Mouse (Mus musculus) liver, embryonic 14.5 days (tissue): ENCODE results near the gene Tmem33. TPM values are rescaled to one million over a fixed set of nuclear protein-coding genes. Genes with fewer than 3 reads are reported as not detected.

Experiments
- ATAC-seq: fragments of 200-750 bp; cut with Nextera tagmentation; 2 replicates; pipeline ENCODE4 v1.8.0; 2017; ENCODE audit warnings: moderate number of reproducible peaks, mild to moderate bottlenecking, moderate library complexity; ENCODE audit not compliant: insufficient read depth
- DNase-seq, 3 experiments: peaks; one replicate each; pipeline ENCODE4 v3.0.0-alpha.2; 2012 to 2013; ENCODE audit warnings: low read depth in 3 of 3, low spot score in 3 of 3
- H3K27ac ChIP-seq: fragments of 300-500 bp; sonication (generic); 2 replicates; pipeline ENCODE4 v1.5.1; 2014; ENCODE audit warnings: moderate library complexity, mild to moderate bottlenecking, control low read depth, inconsistent platforms
- H3K27me3 ChIP-seq: fragments of 300-500 bp; sonication (generic); 2 replicates; pipeline ENCODE4 v1.6.1; 2014; ENCODE audit warnings: mild to moderate bottlenecking, low read length, moderate library complexity; ENCODE audit not compliant: control insufficient read depth, insufficient read depth
- H3K36me3 ChIP-seq: fragments of 300-500 bp; sonication (generic); replicated peaks from 2 replicates; pipeline ENCODE4 v1.6.1; 2014; ENCODE audit warnings: low read depth; ENCODE audit not compliant: control insufficient read depth, insufficient read depth
- H3K4me1 ChIP-seq, 2 experiments: fragments of 200-500 bp in 1 of 2; fragments of 300-500 bp in 1 of 2; sonication (generic) in 1 of 2; replicated peaks; 2 replicates each; pipeline ENCODE4 v1.6.1; 2012 to 2014; ENCODE audit warnings: antibody characterized with exemption in 1 of 2, inconsistent platforms in 1 of 2, low read length in 1 of 2; ENCODE audit not compliant: control insufficient read depth in 2 of 2, insufficient read depth in 2 of 2
- H3K4me2 ChIP-seq: fragments of 300-500 bp; sonication (generic); 2 replicates; pipeline ENCODE4 v1.6.1; 2014; ENCODE audit warnings: low read depth, mild to moderate bottlenecking, control low read depth, moderate library complexity
- H3K4me3 ChIP-seq, 2 experiments: fragments of 200-500 bp in 1 of 2; fragments of 300-500 bp in 1 of 2; sonication (generic) in 1 of 2; 2 replicates each; pipeline ENCODE4 v1.5.1; 2012 to 2014; ENCODE audit warnings: low read depth in 2 of 2, low read length in 2 of 2, mild to moderate bottlenecking in 2 of 2, control low read depth in 1 of 2, inconsistent platforms in 1 of 2, moderate library complexity in 1 of 2; ENCODE audit not compliant: insufficient read depth in 1 of 2
- H3K9ac ChIP-seq: fragments of 300-500 bp; sonication (generic); replicated peaks from 2 replicates; pipeline ENCODE4 v1.6.1; 2014; ENCODE audit warnings: mild to moderate bottlenecking, control low read depth, moderate library complexity
- H3K9me3 ChIP-seq: fragments of 300-500 bp; sonication (generic); 2 replicates; pipeline ENCODE4 v1.6.1; 2016; ENCODE audit warnings: low read length, mixed read lengths; ENCODE audit not compliant: control insufficient read depth
- CTCF ChIP-seq: IDR thresholded peaks from 2 replicates; pipeline ENCODE4 v1.5.1; 2016; ENCODE audit warnings: antibody characterized with exemption, low read depth, control low read depth
- EP300 ChIP-seq: IDR thresholded peaks from 2 replicates; pipeline ENCODE4 v1.6.1; 2016; ENCODE audit warnings: antibody characterized with exemption, low read depth
- WGBS: fragments of 180-500 bp; shearing (Covaris S2); extraction: QIAGEN DNeasy Blood & Tissue Kit; methylation state at CpG from one replicate; pipeline ENCODE4 v1.1.7; 2014; ENCODE audit not compliant: insufficient replicate concordance; 5-methylcytosine and 5-hydroxymethylcytosine counted together
- polyA plus RNA-seq, 2 experiments: library from polyadenylated mRNA; depleted of rRNA in 1 of 2; stranded (reverse) in 1 of 2; unstranded in 1 of 2; fragments of >200 nt; fragmentation: Nextera tagmentation in 1 of 2; extraction: Ambion mirVana in 1 of 2; gene quantifications; 2 replicates each; pipeline versions ENCODE4 v1.2.1 to v1.2.3; 2012 to 2014

Tmem33 gene
- polyA plus RNA-seq, 2 experiments: 45.3 to 83.7 TPM

- Histone ChIP-seq H3K4me2 (no peak overlapping the region), H3K27me3 (peaks cover 90% of the 10 kb centered on the region), H3K9ac (no peak overlapping the region), H3K4me1 (no peaks in the 10 kb centered on the region), H3K9me3 (no peaks in the 10 kb centered on the region), H3K36me3 (no peaks in the 10 kb centered on the region), H3K4me3 (no peak overlapping the region), H3K27ac (no peak overlapping the region)
- 34% methylated on average over 7 of the region's 7 CpGs for WGBS
- no peak for ATAC-seq
- DNase-seq: no peak
- TF ChIP-seq CTCF (no peak), EP300 (no peak)
Observed at GRCm38 (mm10) chr5:67225758-67226157, 34.6 kb upstream of the Tmem33 start.

- 8% methylated on average over 11 of the region's 11 CpGs for WGBS
- Histone ChIP-seq H3K9ac (no peak overlapping the region), H3K4me2 (no peak overlapping the region), H3K27ac (no peak overlapping the region), H3K27me3 (peaks cover 91% of the 10 kb centered on the region), H3K4me3 (no peak overlapping the region), H3K4me1 (no peaks in the 10 kb centered on the region), H3K9me3 (no peaks in the 10 kb centered on the region), H3K36me3 (no peaks in the 10 kb centered on the region)
- ATAC-seq: no peak
- TF ChIP-seq CTCF (no peak), EP300 (no peak)
- DNase-seq: no peak
Observed at GRCm38 (mm10) chr5:67227261-67227660, 33.1 kb upstream of the Tmem33 start.

GRCm38 (mm10) chr5:67227682-67228444, 32.5 kb upstream of the Tmem33 start:
- no peak overlapping the region for H3K4me3 ChIP-seq
- WGBS: 2% methylated on average over 15 of the region's 15 CpGs
- ATAC-seq: no peak
- TF ChIP-seq EP300 (no peak), CTCF (no peak)
- no peaks in the 10 kb centered on the region for H3K4me1 ChIP-seq
- H3K9ac ChIP-seq: no peak overlapping the region
- H3K27ac ChIP-seq: no peak overlapping the region
- no peaks in the 10 kb centered on the region for H3K9me3 ChIP-seq
- H3K4me2 ChIP-seq: no peak overlapping the region
- H3K36me3 ChIP-seq: no peaks in the 10 kb centered on the region
- H3K27me3 ChIP-seq: peaks cover 91% of the 10 kb centered on the region
- DNase-seq: no peak

- 46% methylated on average over 4 of the region's 4 CpGs for WGBS
- H3K36me3 ChIP-seq: no peaks in the 10 kb centered on the region
- H3K9me3 ChIP-seq: no peaks in the 10 kb centered on the region
- no peak overlapping the region for H3K4me2 ChIP-seq
- no peak overlapping the region for H3K27ac ChIP-seq
- no peak for ATAC-seq
- H3K4me1 ChIP-seq: no peaks in the 10 kb centered on the region
- DNase-seq: no peak
- TF ChIP-seq CTCF: no peak
- TF ChIP-seq EP300: no peak
- H3K4me3 ChIP-seq: no peak overlapping the region
- H3K9ac ChIP-seq: no peak overlapping the region
- H3K27me3 ChIP-seq: peaks cover 50% of the 10 kb centered on the region
Observed at GRCm38 (mm10) chr5:67234682-67235081, 25.7 kb upstream of the Tmem33 start.

GRCm38 (mm10) chr5:67235462-67235861, 24.9 kb upstream of the Tmem33 start:
- ATAC-seq (no peak), DNase-seq (no peak)
- Histone ChIP-seq H3K4me3 (no peak overlapping the region), H3K27ac (no peak overlapping the region), H3K27me3 (peaks cover 42% of the 10 kb centered on the region), H3K9me3 (no peaks in the 10 kb centered on the region), H3K9ac (no peak overlapping the region), H3K4me2 (no peak overlapping the region), H3K4me1 (no peaks in the 10 kb centered on the region), H3K36me3 (no peaks in the 10 kb centered on the region)
- WGBS: 36% methylated on average over 3 of the region's 3 CpGs
- no peak for TF ChIP-seq EP300
- TF ChIP-seq CTCF: no peak
